Mouse (Mus musculus) myocyte (in vitro differentiated cells): ENCODE measurements at regions not wholly inside any gene's neighbourhood (a gene's known extent, or its start where the extent isn't known, plus 50 kb on each side); places are given as distances from the start of the nearest gene placed in this dataset.

ENCODE experiments used
- CEBPB ChIP-seq: IDR thresholded peaks from 2 replicates; pipeline ENCODE4 v1.6.1; 2011; ENCODE audit warnings: mild to moderate bottlenecking, moderate library complexity; ENCODE audit not compliant: poor library complexity, insufficient read depth, severe bottlenecking
- E2F4 ChIP-seq: IDR thresholded peaks from one replicate; pipeline ENCODE4 v1.6.1; 2011; ENCODE audit warnings: mild to moderate bottlenecking, control low read depth, moderate library complexity; ENCODE audit not compliant: insufficient read depth
- MAX ChIP-seq: IDR thresholded peaks from one replicate; pipeline ENCODE4 v1.6.1; 2011; ENCODE audit warnings: low read depth, mild to moderate bottlenecking, control low read depth
- MYOD1 ChIP-seq, 3 experiments: IDR thresholded peaks; one replicate each; pipeline ENCODE4 v1.6.1; 2011; ENCODE audit warnings: control low read depth in 2 of 3, low read depth in 2 of 3, mild to moderate bottlenecking in 2 of 3, moderate library complexity in 1 of 3; ENCODE audit not compliant: insufficient read length in 2 of 3, control insufficient read depth in 1 of 3
- POLR2A ChIP-seq: IDR thresholded peaks from one replicate; pipeline ENCODE4 v1.6.1; 2011; ENCODE audit warnings: low read depth, mild to moderate bottlenecking, control low read depth, moderate library complexity; ENCODE audit not compliant: insufficient read length
- POLR2AphosphoS2 ChIP-seq: IDR thresholded peaks from one replicate; pipeline ENCODE4 v1.6.1; 2011; ENCODE audit warnings: low read depth, control low read depth; ENCODE audit not compliant: insufficient read length
- TCF12 ChIP-seq: IDR thresholded peaks from one replicate; pipeline ENCODE4 v1.6.1; 2011; ENCODE audit warnings: mild to moderate bottlenecking, control low read depth; ENCODE audit not compliant: poor library complexity, insufficient read depth, severe bottlenecking
- TCF3 ChIP-seq: IDR thresholded peaks from one replicate; pipeline ENCODE4 v1.6.1; 2011; ENCODE audit warnings: low read depth, control low read depth; ENCODE audit not compliant: insufficient read length
- USF1 ChIP-seq: IDR thresholded peaks from one replicate; pipeline ENCODE4 v1.6.1; 2011; ENCODE audit warnings: low read depth, mild to moderate bottlenecking, control low read depth, moderate library complexity

DNA sequence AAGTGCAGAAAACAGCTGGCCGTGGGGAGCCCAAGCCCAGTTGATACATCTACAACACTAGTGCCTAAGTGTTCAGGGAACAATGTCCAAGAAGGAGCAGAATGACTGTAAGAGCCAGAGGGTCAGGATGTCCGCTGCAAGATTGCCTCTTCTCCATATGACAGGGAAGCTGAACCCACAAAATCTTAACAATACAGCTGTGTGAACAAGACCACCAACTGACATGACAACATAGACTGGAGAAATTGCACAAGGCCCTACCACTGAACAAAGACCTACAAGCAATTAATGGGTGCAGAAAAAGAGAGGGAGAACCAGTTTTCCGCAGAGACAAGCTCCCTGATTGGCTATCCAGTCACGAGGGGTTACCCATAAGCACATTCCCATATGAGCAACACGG, 80.2 kb upstream of the Ccdc54 start:
- no peak for TF ChIP-seq MAX
- no peak for TF ChIP-seq POLR2A
- no peak for TF ChIP-seq CEBPB
- no peak for TF ChIP-seq POLR2AphosphoS2
- TF ChIP-seq USF1: no peak
- no peak for TF ChIP-seq MYOD1 (IDR thresholded peaks at IDR 0.05; ENCODE audit: control insufficient read depth in 1 of 3, insufficient read length in 2 of 3, low read depth in 2 of 3)
- no peak for TF ChIP-seq TCF12
- TF ChIP-seq E2F4: no peak
- TF ChIP-seq TCF3: no peak
